Mouse (Mus musculus): ENCODE measurements around the gene Fbn1.

Fbn1 gene

DNA sequence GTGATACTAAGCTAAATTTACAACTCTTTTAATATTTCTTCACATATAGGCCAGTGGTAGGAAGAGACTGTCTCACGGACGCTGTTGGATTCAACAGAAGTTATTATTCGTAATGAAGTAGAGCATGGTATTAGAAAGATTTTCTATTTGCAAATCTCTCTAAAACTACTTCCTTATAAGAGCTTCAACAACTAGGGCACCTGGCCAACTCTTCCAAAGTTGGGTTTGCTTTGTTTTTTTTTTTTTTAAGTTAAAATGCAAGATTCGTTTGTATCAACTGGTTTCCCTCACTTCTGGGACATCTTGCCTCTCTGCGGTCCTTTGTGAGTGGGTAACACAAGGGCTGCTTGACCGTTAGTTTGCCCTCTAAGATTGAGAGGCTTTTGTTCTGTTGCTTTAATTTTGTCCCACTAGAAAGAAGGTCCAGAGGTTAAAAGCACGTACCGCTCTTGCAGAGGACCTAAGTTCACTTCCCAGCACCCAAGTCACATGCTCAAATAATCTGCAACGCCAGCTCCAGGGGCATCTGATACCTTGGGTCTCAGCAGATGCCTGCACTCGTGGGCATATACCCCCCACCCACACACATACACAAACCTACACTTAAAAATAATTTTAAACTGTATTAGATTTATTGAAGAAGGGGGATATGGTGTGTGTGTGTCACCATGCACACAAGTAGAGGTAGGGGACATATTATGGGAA lies 91.1 kb downstream of the Fbn1 start:
- POLR2A ChIA-PET: no interaction called here

DNA sequence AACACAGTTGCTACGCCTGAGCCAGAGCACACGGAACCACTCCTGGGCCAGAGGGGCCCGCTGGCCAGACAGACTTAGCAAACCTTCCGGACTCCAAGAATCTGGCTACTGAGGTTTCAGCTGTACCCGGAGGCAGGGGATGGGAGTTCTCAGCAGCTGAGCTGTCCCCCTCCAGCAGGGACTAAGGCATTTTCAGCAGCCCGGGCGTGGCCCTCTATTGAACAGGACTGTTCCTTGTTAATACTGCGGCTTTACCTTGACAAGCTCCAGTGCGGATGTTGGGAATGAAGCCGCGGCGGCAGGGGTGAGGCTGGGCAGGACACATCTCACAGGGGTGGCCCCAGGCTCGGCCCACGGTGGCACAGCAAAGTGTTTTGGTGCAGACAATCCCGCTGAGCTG lies 95.4 kb downstream of the Fbn1 start:
- CTCF ChIA-PET: interaction anchor here in 1 of 4 experiments (0.7 kb wide), 1 partner anchor 483 kb away, joined by 3 read pairs; no protein-coding TSS in a partner anchor

More for the DNA sequence above, 91.1 kb downstream of the Fbn1 start:
- CTCF ChIA-PET: no interaction called here

DNA sequence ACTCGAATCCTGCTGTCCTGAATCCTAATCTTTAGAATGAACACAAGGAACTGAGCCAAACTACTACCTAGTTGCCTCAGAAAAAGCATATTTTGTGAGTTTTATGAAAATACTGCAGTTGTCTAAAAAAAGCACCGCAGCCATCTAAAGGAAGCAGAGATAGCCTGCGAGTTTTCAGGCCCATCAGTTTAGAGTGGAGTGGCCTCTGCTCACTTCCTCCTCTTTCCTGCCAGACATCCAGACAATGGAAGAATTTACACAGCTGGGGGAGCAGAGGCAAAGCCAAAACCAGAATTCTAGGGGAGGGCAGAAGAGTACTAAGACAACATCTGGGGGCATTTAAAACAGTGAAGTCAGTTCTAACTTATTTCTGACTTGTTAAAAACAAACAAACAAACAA lies 96.0 kb downstream of the Fbn1 start:
- ChIA-PET POLR2A (interaction anchor here in 1 of 4 experiments (0.5 to 1.4 kb wide), 2 partner anchors 41 to 268 kb away, joined by 3 read pairs; no protein-coding TSS in a partner anchor), CTCF (no interaction called here)

More for the DNA sequence above, 95.4 kb downstream of the Fbn1 start:
- POLR2A ChIA-PET: interaction anchor here in 1 of 4 experiments (0.5 to 1.4 kb wide), 3 partner anchors 37 to 267 kb away, joined by 3 read pairs; no protein-coding TSS in a partner anchor

DNA sequence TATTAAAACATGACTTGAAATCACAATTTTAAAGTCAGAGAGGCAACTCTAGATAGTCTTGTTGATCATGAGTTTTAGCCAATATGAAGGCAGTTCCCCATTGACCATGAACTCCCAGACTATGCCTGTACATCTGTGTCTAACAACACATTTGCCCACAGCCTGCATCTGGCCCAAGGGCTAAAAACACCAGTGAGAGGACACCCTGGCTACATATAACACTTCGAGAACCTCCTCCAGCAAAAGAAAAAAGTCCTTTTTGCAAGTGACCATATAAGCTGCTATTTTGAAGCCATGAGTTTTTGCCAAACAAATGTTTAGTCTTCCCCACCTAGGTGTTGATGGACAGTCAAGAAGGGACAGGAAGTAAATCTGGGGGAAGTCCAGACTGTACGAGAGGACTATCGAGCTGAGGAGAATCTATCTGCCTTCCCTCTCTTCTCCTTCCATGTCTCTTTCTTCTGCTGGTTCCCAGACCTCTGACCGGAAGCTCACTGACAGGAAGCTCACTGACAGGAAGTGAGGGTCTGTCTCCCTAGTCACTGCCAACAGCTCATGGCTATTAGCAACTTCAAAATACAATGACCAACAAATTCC lies 103.2 kb downstream of the Fbn1 start:
- POLR2A ChIA-PET: no interaction called here
- CTCF ChIA-PET: no interaction called here

DNA sequence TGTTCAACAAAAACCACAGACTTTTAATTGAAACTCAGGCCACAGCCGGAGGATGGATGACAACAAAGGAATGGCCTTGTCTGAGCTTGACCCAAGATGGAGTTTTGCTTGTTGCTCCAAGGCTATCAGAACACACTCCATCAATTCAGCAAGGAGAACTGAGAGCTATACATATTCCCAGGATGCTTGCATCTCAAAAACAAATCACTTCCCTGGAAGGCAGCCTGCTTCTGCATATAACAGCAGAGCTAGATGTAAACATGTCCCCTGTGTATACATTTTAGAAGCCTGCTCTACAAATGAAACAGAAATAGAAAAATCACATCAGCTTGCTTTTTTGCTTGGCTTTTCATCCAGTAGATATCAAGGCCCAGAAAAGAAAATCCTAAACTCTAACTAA lies 105.5 kb downstream of the Fbn1 start:
- CTCF ChIA-PET: no interaction called here
- POLR2A ChIA-PET: no interaction called here

DNA sequence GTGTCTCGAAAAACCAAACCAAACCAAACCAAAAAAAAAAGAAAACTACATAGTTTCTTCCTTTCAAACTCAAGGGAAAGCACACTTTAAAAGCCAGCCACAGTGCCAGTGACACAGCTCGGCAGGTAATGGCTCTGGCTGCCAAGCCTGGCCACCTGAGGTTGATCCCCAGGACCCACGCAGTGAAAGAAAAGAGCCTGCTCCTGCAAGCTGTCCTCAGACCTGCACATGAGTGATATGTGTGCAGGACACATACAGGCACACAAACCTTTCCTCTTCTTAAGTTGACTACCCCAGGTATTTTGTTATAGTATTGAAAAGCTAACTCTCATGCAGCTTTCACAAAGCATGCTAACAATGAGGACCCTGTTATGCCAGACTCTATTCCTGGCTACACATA lies 107.7 kb downstream of the Fbn1 start:
- POLR2A ChIA-PET: no interaction called here
- CTCF ChIA-PET: no interaction called here

DNA sequence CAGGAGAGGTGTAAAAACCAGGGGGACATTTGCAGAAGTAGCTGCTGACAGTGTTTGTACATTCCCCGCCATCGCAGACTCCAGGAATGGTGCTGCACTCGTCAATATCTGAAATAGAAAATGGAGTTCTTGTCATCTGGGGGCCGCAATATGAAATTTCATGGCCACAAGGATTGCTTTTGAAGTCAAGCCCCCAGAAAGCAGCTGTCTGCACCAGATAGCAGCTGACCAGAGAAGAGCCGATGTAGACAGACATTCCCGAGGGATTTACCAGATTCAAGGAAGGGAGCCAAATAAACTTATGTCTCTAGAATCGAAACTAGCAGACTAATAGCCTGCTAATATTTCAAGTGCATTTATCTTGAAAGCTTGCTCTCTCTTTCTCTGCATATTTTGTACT lies 110.0 kb downstream of the Fbn1 start:
- CTCF ChIA-PET: interaction anchor here in 1 of 4 experiments (0.6 kb wide), 1 partner anchor 342 kb away, joined by 3 read pairs; no protein-coding TSS in a partner anchor
- POLR2A ChIA-PET: no interaction called here

DNA sequence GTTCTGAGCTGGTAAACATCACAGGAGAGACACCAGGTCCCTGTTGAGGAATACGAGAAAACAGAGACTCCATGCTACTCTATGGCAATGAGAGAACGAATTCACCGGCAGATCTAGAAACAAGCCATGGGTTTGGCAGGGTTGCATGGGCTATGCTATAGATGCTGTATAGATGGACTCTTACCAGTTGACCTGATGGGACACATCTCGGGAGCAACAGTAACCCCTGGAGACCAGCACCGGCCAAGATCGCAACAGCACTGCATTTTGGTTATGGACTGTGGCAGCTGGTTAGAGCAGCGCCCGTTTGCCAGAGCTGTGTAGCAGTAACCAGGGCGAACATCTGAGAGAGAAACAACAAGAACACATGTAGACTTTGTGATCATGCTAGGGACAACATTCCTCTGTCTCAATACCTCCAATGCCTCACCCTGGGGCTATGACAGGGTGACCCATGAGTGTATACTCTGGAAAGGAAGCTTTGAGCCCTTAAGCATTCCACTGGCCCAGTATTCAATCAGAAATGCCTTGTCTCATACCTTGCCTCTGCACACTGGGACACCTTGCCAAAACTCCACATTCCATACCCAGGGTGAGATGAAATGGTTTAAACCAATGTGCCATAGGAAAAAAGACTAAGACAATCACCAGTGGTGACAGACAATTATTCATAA lies 113.2 kb downstream of the Fbn1 start:
- CTCF ChIA-PET: no interaction called here
- POLR2A ChIA-PET: no interaction called here

DNA sequence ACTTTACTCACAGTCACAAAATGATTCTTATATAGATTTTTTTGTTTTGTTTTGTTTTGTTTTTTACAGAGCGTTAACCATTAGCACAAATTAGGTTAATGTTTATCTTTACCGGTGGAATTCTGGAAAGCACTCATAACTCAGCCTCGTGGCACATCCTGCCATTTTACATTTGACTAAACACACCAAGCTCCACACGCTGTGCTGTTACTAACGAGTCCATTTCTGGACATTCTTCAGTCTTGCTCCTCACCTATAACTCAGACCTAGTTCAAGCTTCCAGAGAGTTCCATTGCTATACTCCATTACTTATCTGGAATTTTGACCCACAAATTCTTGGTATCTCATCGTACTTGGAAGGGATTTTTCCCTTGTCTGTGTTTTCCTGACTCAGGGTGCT lies 116.2 kb downstream of the Fbn1 start:
- ChIA-PET CTCF (no interaction called here), POLR2A (no interaction called here)

DNA sequence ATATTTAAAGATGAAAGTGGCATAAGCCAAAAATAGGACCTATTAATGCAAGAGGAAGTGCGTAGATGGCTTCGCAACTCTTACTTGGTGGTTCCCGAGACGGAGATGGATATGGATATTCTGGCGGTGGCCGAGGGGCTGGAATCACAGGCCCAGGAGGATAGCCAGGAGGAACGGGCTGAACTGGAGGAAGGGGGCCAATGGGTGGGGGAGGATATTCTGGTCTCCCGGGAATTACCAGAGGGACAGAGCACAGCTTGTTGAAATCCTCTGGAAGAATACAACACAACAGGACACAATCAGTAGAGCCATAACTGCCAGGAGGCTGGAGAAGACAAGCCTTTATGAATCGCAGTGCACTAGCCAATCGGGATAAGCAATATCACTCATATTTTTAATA lies 118.0 kb downstream of the Fbn1 start:
- CTCF ChIA-PET: interaction anchor here in 1 of 4 experiments (0.7 kb wide), 1 partner anchor 1107 kb away, joined by 6 read pairs; no protein-coding TSS in a partner anchor
- POLR2A ChIA-PET: interaction anchor here in 1 of 4 experiments (0.6 kb wide), 1 partner anchor 9 kb away, joined by 3 read pairs; no protein-coding TSS in a partner anchor

DNA sequence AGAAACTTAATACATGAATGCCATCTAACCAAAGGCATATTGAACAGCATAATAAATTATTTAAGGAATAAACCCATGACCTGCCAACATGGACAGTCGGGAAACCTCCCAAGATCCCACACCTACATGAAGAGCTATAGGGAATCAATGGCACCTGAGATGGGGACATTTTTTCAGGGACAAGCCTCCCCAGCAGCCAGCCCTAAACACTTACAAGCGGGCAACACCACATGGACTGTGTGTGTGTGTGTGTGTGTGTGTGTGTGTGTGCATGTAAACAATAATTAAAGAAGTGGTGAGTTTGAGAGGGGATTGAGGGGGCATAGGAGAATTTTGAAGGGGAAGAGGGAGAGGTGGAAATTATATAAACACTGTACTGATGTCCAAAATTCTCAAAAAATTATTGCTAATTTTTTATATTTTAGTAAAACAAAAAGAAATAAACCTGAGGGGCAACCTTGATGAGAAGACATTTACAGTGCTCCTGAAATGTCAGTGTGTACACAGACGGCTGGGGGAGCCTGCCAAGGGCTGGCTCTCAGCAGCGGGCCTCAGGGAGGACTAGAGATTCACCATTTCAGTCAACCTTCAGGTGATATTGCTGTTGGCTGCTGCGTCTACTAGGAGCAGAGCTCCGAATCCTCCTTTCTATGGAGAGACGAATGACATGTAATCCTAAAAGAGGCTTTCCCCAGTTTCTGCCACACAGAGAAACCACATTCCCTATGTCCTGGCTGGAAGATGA lies 121.4 kb downstream of the Fbn1 start:
- CTCF ChIA-PET: no interaction called here
- POLR2A ChIA-PET: no interaction called here

DNA sequence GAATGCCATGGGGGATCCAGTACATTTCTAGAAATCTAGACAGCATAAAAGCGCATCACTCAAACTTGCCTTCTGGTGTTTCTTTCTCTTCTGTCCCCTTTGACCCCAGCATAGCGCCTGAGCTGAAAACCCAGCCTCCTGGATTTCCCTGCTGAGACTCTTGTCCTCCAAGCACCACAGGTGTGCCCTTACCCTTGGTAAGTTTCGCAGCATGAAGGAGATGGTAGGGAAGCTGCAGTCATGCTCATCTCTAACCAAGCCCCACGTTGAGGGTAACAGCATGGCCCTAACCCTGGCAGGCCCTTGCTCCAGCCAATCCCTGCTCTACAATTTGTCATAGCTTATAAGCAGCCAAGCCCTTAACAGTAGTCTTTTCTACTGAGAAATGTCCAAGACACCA lies 122.9 kb downstream of the Fbn1 start:
- CTCF ChIA-PET: no interaction called here

DNA sequence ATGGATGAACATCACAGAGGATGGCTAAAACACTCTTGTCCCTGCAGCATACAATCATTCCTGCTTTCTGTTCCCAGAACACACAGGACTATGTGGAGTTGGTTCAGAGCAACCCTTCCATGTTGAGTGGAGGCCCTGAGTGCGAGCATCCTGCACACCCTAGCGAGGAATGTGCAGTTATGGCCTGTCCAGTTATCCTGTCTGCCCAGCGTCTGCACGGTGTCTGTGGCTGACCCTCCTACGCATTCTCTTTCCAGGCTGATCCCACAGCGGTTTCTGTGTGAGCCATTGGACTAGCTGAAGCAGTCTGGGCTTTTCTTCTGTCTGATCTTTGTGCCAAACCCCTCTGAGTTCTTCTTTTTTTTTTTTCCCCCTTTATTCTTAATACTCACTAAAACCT lies 123.4 kb downstream of the Fbn1 start:
- POLR2A ChIA-PET: interaction anchor here in 1 of 4 experiments (0.6 kb wide), 1 partner anchor 1283 kb away, joined by 3 read pairs; no protein-coding TSS in a partner anchor
- CTCF ChIA-PET: no interaction called here

More for the DNA sequence above, 122.9 kb downstream of the Fbn1 start:
- POLR2A ChIA-PET: interaction anchor here in 1 of 4 experiments (0.6 kb wide), 1 partner anchor 1283 kb away, joined by 3 read pairs; no protein-coding TSS in a partner anchor

DNA sequence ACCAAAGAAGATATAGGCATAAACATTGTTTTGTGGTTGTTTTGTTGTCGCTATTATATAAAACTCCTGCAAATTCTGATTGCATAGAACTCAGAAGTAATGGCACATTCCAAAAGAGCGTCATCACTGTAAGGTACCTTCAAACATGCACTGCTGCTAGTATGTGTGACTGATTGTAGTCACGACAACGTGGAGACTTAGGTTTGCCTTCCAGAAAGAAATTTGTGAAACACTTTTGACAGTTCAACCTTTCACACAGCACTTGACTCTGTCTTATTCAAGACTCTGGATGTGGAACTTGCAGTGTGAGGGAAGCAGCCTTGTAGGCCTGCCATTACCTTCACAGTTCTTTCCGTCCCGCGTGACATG lies 124.5 kb downstream of the Fbn1 start:
- ChIA-PET CTCF (no interaction called here), POLR2A (no interaction called here)

DNA sequence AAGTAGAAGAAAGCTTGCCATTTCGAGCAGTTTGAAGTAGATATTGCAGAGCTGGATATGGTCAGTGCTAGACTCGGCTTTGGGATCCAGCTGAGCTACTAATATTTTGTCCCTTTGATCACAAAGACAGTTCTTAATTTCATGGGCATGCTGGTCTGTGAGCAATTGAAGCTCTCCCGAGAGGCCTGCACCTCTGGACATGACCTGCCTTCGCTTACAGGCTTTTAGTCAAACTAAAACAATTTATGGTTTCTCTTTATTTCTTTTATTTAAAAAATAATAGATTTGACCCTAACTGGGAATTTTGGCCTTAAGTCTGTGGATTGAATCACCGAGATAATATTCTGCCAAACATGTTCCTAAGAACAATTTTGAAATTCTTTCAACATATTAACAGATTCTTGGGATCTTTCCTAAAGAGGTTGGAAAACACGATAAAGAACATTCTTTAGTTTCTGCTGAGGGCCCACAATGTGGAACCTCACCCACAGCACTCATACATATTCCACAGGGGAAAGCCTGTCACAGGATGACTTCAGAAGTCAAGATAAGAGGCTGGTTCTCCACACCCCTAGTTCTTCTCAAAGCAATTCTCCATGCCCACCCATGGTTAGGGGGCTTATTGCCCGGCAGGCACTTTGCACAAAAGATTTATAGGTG lies 125.0 kb downstream of the Fbn1 start:
- ChIA-PET POLR2A (no interaction called here), CTCF (no interaction called here)

DNA sequence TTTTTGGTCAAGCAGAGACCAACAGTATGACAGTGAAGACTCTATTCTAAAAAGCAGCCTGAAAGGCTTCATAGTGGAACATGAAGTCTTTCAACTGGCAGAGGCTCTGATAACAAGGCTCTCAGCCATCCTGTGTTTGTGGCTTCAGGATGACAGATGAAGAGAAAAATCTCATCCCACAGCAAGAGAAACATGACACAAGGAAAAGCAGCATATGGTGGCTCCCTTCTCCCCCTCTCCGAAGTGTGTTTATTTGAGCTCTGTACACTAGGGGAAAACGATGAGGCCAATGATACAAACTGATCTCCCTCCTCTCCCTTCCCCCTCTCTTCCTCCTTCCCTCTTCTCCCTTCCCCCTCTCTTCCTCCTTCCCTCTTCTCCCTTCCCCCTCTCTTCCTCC lies 127.7 kb downstream of the Fbn1 start:
- ChIA-PET CTCF (no interaction called here), POLR2A (no interaction called here)

DNA sequence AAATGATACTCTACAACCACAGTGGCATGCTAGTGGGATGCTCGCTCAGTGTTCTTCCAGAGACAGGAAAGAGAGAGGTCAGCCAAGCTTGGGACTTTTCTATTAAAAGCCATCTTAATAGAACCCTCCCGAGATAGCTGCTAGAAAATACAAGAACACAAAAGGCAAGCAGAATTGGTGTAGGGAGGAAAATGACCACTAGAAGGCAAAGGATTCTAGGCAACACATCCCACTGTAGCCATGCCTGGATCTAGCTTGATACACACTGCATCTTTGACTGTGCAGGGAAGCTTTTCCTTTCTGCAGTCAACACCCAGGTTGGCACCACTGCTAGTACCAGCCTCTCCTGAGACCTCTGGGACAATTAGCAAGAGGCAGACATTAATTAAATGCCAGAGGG lies 128.6 kb downstream of the Fbn1 start:
- POLR2A ChIA-PET: no interaction called here
- CTCF ChIA-PET: no interaction called here

DNA sequence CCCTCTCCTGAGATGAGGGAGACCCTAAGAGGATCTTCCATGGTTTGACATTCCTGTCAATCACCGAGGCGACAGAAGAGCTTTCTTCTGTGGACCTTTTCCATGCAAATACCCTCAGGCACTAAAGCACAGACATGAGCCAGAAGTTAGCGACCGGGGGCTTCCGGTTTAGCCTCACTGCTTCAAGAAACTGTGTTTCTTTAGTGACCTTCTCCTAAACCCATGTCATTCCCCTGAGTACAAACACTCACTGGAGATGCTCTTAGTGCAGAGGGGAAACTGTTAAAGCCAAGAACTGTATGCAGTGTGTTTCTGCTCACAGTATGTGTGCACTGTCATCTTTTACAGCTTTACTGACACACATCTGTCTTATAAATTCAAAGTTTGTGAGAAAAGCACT lies 131.9 kb downstream of the Fbn1 start:
- POLR2A ChIA-PET: no interaction called here
- CTCF ChIA-PET: no interaction called here

DNA sequence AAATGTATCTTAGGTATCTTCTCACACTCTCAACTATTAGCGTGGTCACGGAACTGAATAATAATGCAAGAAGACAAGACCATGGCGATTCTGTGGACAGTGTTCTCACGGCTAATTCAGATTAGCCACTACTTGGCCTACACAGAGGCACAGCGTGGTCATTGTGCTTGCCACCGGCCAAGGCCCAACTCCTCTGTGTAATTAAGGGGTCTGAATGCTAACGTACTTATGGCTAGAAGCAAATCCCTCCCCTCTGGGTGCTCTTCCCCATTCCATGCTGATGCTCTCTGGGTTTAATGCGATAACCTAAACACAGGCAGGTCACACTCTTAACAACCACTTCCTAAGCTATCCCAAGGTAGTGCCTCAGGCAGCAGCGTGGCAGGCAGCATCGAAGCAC lies 132.5 kb downstream of the Fbn1 start:
- CTCF ChIA-PET: no interaction called here
- POLR2A ChIA-PET: no interaction called here

DNA sequence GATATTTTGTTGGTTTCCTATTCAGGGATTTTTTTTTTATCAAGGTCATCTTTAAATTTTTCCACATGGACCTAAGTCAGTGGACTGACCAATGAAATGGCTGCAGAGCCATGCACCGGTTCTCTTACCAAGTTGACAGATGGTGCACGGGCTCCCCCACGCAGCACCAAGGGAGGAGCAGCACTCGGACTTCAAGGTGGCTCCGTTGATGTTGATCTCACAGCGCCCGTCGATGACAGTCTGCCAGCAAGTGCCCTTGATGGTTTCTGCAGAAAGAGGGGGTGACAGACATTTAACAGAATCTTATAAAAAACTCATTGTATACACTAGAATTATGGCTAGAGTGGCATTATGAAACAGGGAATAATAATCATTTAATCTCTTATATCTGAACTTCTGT lies 138.1 kb downstream of the Fbn1 start:
- POLR2A ChIA-PET: no interaction called here
- CTCF ChIA-PET: no interaction called here

Measured in embryonic stem cell, embryonic (primary cell).